Mouse (Mus musculus) lung, adult 2 months (tissue): Measurements from ENCODE around the gene Grk1.

ENCODE experiments used
- CTCF ChIP-seq: fragments of 200-500 bp; IDR thresholded peaks from 2 replicates; pipeline ENCODE4 v1.5.1; 2011; ENCODE audit warnings: mild to moderate bottlenecking, low read length, control low read depth; ENCODE audit not compliant: insufficient read depth
- POLR2A ChIP-seq: fragments of 200-500 bp; IDR thresholded peaks from 2 replicates; pipeline ENCODE4 v1.6.1; 2011; ENCODE audit warnings: low read depth, mild to moderate bottlenecking, control low read depth, low read length, borderline replicate concordance; ENCODE audit errors: extremely low read depth

- TF ChIP-seq CTCF (no peak), POLR2A (no peak)
Measured at GRCm38 (mm10) chr8:13446456-13446855, 41.6 kb downstream of the Grk1 start.
